Mouse (Mus musculus) gastrocnemius, postnatal 4 days (tissue): ENCODE measurements around the gene Prcd. TPM values are rescaled to one million over a fixed set of nuclear protein-coding genes. Genes with fewer than 3 reads are reported as not detected.

Experiments used
- total RNA-seq, 2 experiments: library from RNA; stranded (reverse); gene quantifications; 2 replicates each; pipeline ENCODE4 v1.2.3; 2021

Gene Prcd
- total RNA-seq, 2 experiments from 2014 or later, result 0.86 to 0.91 TPM

Other genes starting within 250 kb of the Prcd start
- 10 to 100 TPM; 32.8 to 37.3 TPM for gene Rnf157, start 240.5 kb upstream of the Prcd start, total RNA-seq
- gene Ubald2, start 219.4 kb upstream of the Prcd start, total RNA-seq, result 10 to 100 TPM; 44.6 to 45.1 TPM
- gene Qrich2, start 187.3 kb upstream of the Prcd start, total RNA-seq, result under 1 TPM; 0.02 to 0.10 TPM
- gene Prpsap1, start 159.3 kb upstream of the Prcd start, total RNA-seq, result 10 to 100 TPM; 43.3 to 49.6 TPM
- 1 to 10 TPM; 4.0 TPM for gene Sphk1, start 122.6 kb upstream of the Prcd start, total RNA-seq
- gene Ube2o, start 72.1 kb upstream of the Prcd start, total RNA-seq, result 10 to 100 TPM; 25.2 to 25.6 TPM
- not detected for gene Aanat, start 67.1 kb upstream of the Prcd start, total RNA-seq
- 1 to 10 TPM; 7.4 to 9.1 TPM for gene Rhbdf2, start 26.5 kb upstream of the Prcd start, total RNA-seq
- 10 to 100 TPM; 26.5 to 30.5 TPM for gene Cygb, start 779 bp downstream of the Prcd start, total RNA-seq
- gene St6galnac1, start 122.0 kb downstream of the Prcd start, total RNA-seq, result not detected
- 10 to 100 TPM; 54.5 to 65.3 TPM for gene Mxra7, start 174.5 kb downstream of the Prcd start, total RNA-seq
- gene Mettl23, start 189.7 kb downstream of the Prcd start, total RNA-seq, result 10 to 100 TPM; 23.7 to 26.6 TPM
- 10 to 100 TPM; 35.6 to 39.7 TPM for gene Jmjd6, start 189.9 kb downstream of the Prcd start, total RNA-seq
- 10 to 100 TPM; 42.8 to 43.1 TPM for gene Mfsd11, start 198.9 kb downstream of the Prcd start, total RNA-seq
- 100 to 1,000 TPM; 181 to 207 TPM for gene Srsf2, start 199.6 kb downstream of the Prcd start, total RNA-seq